ENCODE assay signal across 8 mouse cellular contexts in the genomic region with DNA sequence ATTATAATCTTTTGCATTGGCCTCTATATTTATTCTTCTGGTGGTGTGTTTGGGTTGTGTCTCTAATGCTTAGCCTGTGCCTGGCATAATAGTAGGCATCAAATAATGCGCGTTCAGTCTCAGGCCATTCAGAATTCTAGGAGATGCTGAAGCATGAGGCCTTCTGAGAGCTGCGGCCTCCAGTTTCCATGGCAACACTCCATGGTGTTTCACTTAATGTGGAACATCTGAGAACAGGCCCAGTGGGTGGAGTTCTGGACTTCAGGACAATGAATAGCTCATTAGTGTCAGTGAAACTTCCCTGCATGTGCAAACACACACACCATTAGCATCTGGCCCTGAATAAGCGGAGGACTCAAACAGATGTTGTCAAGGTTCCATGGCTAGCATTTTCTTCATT.
DNase-seq lines count a peak whose midpoint lies in the region; ATAC-seq and TF ChIP-seq lines count a peak whose summit lies in the region.

No protein-coding gene starts in this region.

- no peak overlapping the region for H3K4me3 ChIP-seq in embryonic facial prominence, embryonic 12.5 days
- H3K4me3 ChIP-seq in limb, embryonic 12.5 days (replicated peaks), result no peak overlapping the region
- H3K4me3 ChIP-seq in thymus, adult 2 months (ENCODE audit: control insufficient read depth, insufficient read depth, low read length), result no peak overlapping the region

- peak; percentile 0 for DNase-seq in WW6 (ENCODE audit: low read depth, low spot score)
- DNase-seq in heart, postnatal 4 days, result peak; percentile 25
- peak; percentile 16 to 20 for DNase-seq in right cerebral cortex, postnatal 36 days (ENCODE audit: low spot score in 2 of 2)
- no peak for DNase-seq in thymus, adult 2 months
- no peak for DNase-seq in thymus, adult 18-20 months

- no peaks in the 10 kb centered on the region for H3K27me3 ChIP-seq in embryonic facial prominence, embryonic 12.5 days
- no peaks in the 10 kb centered on the region for H3K27me3 ChIP-seq in limb, embryonic 12.5 days
- H3K27me3 ChIP-seq in thymus, adult 2 months (ENCODE audit: control insufficient read depth, insufficient read depth, low read length), result no peaks in the 10 kb centered on the region

- H3K9me3 ChIP-seq in embryonic facial prominence, embryonic 12.5 days, result no peaks in the 10 kb centered on the region
- no peaks in the 10 kb centered on the region for H3K9me3 ChIP-seq in limb, embryonic 12.5 days

- WGBS in embryonic facial prominence, embryonic 12.5 days, result 17% methylated on average over 4 of the region's 4 CpGs
- 12% methylated on average over 4 of the region's 4 CpGs for WGBS in limb, embryonic 12.5 days
- WGBS in thymus, adult 2 months, result 95% methylated on average over 4 of the region's 4 CpGs

- H3K27ac ChIP-seq in embryonic facial prominence, embryonic 12.5 days, result no peak overlapping the region
- H3K27ac ChIP-seq in limb, embryonic 12.5 days, result peak overlapping the region; percentile 37; the same call in 1 of the 2 replicates
- no peak overlapping the region for H3K27ac ChIP-seq in thymus, adult 2 months (ENCODE audit: control insufficient read depth, insufficient read depth, low read length)

- H3K9ac ChIP-seq in embryonic facial prominence, embryonic 12.5 days, result no peak overlapping the region
- no peak overlapping the region for H3K9ac ChIP-seq in limb, embryonic 12.5 days (replicated peaks)

- no peak overlapping the region for H3K4me2 ChIP-seq in embryonic facial prominence, embryonic 12.5 days (replicated peaks)
- no peak overlapping the region for H3K4me2 ChIP-seq in limb, embryonic 12.5 days

- ATAC-seq in embryonic facial prominence, embryonic 12.5 days (ENCODE audit: insufficient number of reproducible peaks, insufficient read depth, low FRiP score, low TSS enrichment), result peak; percentile 72; the same call in 1 of the 2 replicates
- ATAC-seq in limb, embryonic 12.5 days (ENCODE audit: insufficient number of reproducible peaks, insufficient read depth, low FRiP score, low TSS enrichment, low read depth), result peak; percentile 68
- no peak for ATAC-seq in erythroblast, adult 5-6 weeks (replicated peaks; ENCODE audit: low FRiP score, poor library complexity, severe bottlenecking)

- no peak for TF ChIP-seq POLR2A in thymus, adult 2 months (IDR thresholded peaks at IDR 0.05; ENCODE audit: control insufficient read depth, extremely low read depth, insufficient read depth, low read length, poor library complexity)

- H3K36me3 ChIP-seq in embryonic facial prominence, embryonic 12.5 days, result no peaks in the 10 kb centered on the region
- no peaks in the 10 kb centered on the region for H3K36me3 ChIP-seq in limb, embryonic 12.5 days
- H3K36me3 ChIP-seq in thymus, adult 2 months (ENCODE audit: control insufficient read depth, insufficient read depth, low read length), result no peaks in the 10 kb centered on the region

- peaks cover 12% of the 10 kb centered on the region; the same call in 1 of the 2 replicates for H3K4me1 ChIP-seq in embryonic facial prominence, embryonic 12.5 days
- H3K4me1 ChIP-seq in limb, embryonic 12.5 days (replicated peaks), result peaks cover 15% of the 10 kb centered on the region
- peaks cover 5% of the 10 kb centered on the region for H3K4me1 ChIP-seq in thymus, adult 2 months (replicated peaks; ENCODE audit: control insufficient read depth, insufficient read depth, low read length)

- TF ChIP-seq CTCF in thymus, adult 2 months (IDR thresholded peaks at IDR 0.05; ENCODE audit: borderline replicate concordance, control insufficient read depth, extremely low read depth, insufficient read depth, low read length, poor library complexity), result no peak

Comparison
In these comparisons a context has a peak if more than half of its experiments do, and no peak if none do; other contexts are left out.
1. DNase-seq: peak in WW6 (single experiment), heart, postnatal 4 days (single experiment) and right cerebral cortex, postnatal 36 days (2 of 2); none in thymus, adult 2 months (single experiment) and thymus, adult 18-20 months (0 of 2).